Mouse (Mus musculus) right cerebral cortex, postnatal 4 days (tissue): ENCODE measurements around the gene Ttc21a.

Experiments
- DNase-seq: peaks from one replicate; pipeline ENCODE4 v3.0.0-alpha.2; 2022

Ttc21a gene

GRCm38 (mm10) chr9:119937005-119937773 lies at the start of gene Ttc21a, which contains the start of gene Gorasp1:
Ttc21a (plus strand) TSS chr9:119937606.
Gorasp1 (minus strand) TSS chr9:119937565.
- peak; percentile 95 for DNase-seq

GRCm38 (mm10) chr9:119888843-119889246 lies 48.6 kb upstream of the Ttc21a start:
- no peak for DNase-seq

GRCm38 (mm10) chr9:119889446-119889845 lies 48.0 kb upstream of the Ttc21a start:
- DNase-seq: no peak

- peak; percentile 25 for DNase-seq
Observed at GRCm38 (mm10) chr9:119890692-119891091, 46.7 kb upstream of the Ttc21a start.

- DNase-seq: no peak
Observed at GRCm38 (mm10) chr9:119893881-119894280, 43.5 kb upstream of the Ttc21a start.

GRCm38 (mm10) chr9:119894339-119895009 lies 42.9 kb upstream of the Ttc21a start, which contains the start of gene Wdr48:
Wdr48 (plus strand) TSS chr9:119894878.
- peak; percentile 94 for DNase-seq

GRCm38 (mm10) chr9:119895040-119895721 lies 42.2 kb upstream of the Ttc21a start:
- DNase-seq: peak; percentile 35

- no peak for DNase-seq
Observed at GRCm38 (mm10) chr9:119899446-119899845, 38.0 kb upstream of the Ttc21a start.

- DNase-seq: no peak
Observed at GRCm38 (mm10) chr9:119902410-119903151, 34.8 kb upstream of the Ttc21a start.

- no peak for DNase-seq
Observed at GRCm38 (mm10) chr9:119908708-119909107, 28.7 kb upstream of the Ttc21a start.

- no peak for DNase-seq
Observed at GRCm38 (mm10) chr9:119909931-119910330, 27.5 kb upstream of the Ttc21a start.

GRCm38 (mm10) chr9:119913087-119913838 lies 24.1 kb upstream of the Ttc21a start:
- no peak for DNase-seq

- DNase-seq: no peak
Observed at GRCm38 (mm10) chr9:119919858-119920257, 17.5 kb upstream of the Ttc21a start.

- no peak for DNase-seq
Observed at GRCm38 (mm10) chr9:119923462-119923861, 13.9 kb upstream of the Ttc21a start.

GRCm38 (mm10) chr9:119925120-119925657 lies 12.2 kb upstream of the Ttc21a start:
- DNase-seq: no peak

GRCm38 (mm10) chr9:119925729-119926128 lies 11.7 kb upstream of the Ttc21a start:
- DNase-seq: no peak

GRCm38 (mm10) chr9:119926497-119926896 lies 10.9 kb upstream of the Ttc21a start:
- no peak for DNase-seq

GRCm38 (mm10) chr9:119932358-119932757 lies 5.0 kb upstream of the Ttc21a start:
- no peak for DNase-seq

GRCm38 (mm10) chr9:119933675-119934074 lies 3.7 kb upstream of the Ttc21a start:
- DNase-seq: no peak

GRCm38 (mm10) chr9:119938496-119938895 lies 1.1 kb downstream of the Ttc21a start:
- DNase-seq: no peak

GRCm38 (mm10) chr9:119939646-119940045 lies 2.2 kb downstream of the Ttc21a start:
- no peak for DNase-seq

GRCm38 (mm10) chr9:119941407-119941806 lies 4.0 kb downstream of the Ttc21a start:
- DNase-seq: no peak
